Mouse (Mus musculus) thymus, postnatal 36 days (tissue): ENCODE results near the gene Rex1bd.

Experiments used
- DNase-seq, 2 experiments: peaks; one replicate each; pipeline ENCODE4 v3.0.0; 2022; ENCODE audit warnings: mixed read lengths in 2 of 2

The Rex1bd gene

DNA sequence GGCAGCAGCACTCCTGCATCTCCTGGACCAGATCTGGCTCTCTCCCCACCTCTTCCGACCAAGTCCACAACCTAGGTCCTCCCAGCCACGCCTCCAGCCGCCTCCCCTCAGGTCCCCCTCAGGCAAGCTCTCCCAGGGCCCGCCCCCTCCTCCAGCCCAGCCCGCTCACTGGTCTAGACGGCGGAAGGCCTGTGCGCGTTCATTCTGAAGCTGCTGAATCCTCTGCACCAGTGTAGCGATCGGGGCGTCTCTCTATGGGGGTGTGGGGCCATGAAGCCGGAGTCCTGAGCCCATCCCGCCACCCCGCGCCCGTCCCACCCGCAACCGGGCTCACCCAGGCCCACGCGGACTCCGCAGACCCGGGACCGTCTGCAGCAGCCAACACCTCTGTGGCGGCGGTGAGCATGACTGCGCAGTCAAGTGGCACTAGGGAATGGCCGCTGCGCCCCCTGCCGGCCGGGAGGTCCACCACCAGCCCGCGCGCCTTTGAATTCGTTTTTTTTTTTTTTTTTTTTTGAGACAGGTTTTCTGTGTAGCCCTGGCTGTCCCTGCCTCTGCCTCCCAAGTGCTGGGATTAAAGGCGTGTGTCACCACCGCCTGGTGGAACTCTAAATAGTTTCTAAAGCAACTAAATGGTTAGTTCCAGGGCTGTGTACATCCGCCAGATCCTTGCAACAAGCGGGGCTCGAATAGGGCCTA lies at the start of gene Rex1bd:
TSS of gene Rex1bd (minus strand) at position 425 of the 699 bp plus-strand sequence.
- peak; percentile 94 to 96 for DNase-seq

- DNase-seq = peak in 1 of 2 experiments; percentile 49
These were observed 48.7 kb upstream of the Rex1bd start for GRCm38 (mm10) chr8:70555079-70555747.

- DNase-seq = no peak
These were observed 47.2 kb upstream of the Rex1bd start for GRCm38 (mm10) chr8:70553740-70554139.

- DNase-seq = no peak
These were observed 46.3 kb upstream of the Rex1bd start for GRCm38 (mm10) chr8:70552836-70553235.

DNA sequence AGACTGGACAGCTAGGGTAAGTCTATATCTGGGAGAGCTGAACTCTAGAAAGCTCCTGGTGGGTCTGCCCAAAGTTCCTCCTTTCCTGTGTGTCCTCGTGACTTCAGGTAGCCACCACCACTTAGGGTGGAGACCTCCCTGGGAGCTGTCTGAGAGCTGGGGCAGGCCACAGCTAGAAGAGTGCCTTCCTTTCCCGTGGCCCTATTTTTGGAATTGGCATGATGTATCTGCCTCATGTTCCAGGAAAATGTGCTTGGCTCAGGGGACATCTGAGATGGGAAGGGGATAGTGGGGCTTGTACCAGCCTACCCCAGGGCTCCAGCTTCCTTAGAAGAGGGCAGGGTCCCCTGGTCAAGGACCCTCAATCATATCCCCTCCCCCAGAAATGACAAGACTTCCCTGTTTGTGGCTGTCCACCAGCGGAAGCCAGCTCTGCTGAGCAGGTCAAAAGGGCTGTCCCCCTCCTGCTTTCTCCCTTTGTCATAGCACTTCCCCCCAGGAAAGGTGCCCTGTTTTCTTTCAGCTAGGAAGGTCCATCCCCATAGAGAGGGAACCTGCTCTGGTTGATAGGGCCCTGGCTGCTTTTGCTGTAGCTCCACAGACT lies 45.1 kb upstream of the Rex1bd start:
- DNase-seq = no peak

GRCm38 (mm10) chr8:70549412-70550184 lies 43.0 kb upstream of the Rex1bd start:
- no peak for DNase-seq

GRCm38 (mm10) chr8:70547762-70548161 lies 41.2 kb upstream of the Rex1bd start:
- DNase-seq = no peak

GRCm38 (mm10) chr8:70546412-70546811 lies 39.9 kb upstream of the Rex1bd start:
- no peak for DNase-seq

DNA sequence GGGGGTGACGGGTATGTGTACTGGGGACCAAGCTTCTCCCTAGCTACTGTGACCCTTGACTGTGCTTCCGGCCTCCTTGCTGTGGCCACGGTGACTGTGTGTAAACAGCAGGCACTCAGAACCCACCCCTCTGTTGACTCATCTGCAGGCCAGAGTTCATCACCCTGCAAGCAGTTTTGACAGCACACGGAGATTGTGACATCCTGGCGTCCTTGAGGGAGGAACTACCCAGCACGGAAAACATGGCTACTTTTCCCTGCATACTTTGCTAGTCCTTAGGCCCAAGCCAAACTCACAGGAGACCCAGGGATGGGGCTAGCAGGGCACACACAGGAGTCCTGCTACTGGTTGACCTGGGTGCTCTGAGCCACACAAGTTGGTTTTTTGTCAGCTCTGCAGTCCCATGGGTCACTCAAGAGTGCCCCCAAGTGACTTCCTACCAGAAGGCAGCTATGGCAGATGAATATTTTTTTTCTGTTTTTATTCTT lies 37.7 kb upstream of the Rex1bd start:
- DNase-seq = peak in 1 of 2 experiments; percentile 26

GRCm38 (mm10) chr8:70541081-70541480 lies 34.5 kb upstream of the Rex1bd start:
- no peak for DNase-seq

GRCm38 (mm10) chr8:70540507-70541071 lies 34.0 kb upstream of the Rex1bd start:
- no peak for DNase-seq

- peak in 1 of 2 experiments; percentile 35 for DNase-seq
These were observed 33.5 kb upstream of the Rex1bd start for GRCm38 (mm10) chr8:70540013-70540506.

DNA sequence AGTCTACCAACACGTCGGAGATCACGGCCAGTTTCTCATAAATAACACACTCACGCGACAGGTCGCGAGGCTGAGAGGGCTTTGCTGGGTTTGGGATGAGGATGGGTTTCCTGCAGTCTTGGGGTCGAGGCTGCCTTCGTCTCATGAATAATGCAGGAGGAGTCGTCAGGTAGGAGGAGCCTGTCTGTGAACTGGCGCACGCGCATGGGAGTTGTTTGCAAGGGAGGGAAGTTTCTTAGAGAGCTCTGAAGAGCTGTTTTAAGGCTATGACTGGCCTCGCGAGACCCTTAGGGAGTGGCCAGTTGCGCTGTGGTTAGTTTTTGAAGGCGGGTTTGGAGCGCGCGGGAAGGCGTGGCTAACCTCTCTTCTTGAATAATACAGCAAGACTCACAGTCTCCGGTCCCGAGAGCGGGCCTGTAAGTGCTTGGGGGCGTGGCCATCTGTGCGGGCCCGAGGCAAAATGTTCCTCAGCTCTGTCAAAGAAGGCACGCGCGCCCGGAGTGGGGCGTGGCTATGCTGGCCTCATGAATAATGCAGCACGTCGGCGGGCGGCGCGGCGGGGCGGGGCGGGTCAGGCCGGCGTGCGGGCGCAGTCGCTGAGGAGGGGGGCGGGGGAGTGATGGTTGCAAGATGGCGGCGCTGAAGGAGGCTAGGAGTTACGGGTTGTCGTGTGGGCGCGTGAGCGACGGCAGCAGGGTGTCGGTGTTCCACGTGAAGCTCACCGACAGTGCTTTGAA lies 32.7 kb upstream of the Rex1bd start, which contains the start of gene Ell:
TSS of gene Ell (plus strand) at position 381 of the 737 bp plus-strand sequence.
- peak; percentile 100 for DNase-seq

DNA sequence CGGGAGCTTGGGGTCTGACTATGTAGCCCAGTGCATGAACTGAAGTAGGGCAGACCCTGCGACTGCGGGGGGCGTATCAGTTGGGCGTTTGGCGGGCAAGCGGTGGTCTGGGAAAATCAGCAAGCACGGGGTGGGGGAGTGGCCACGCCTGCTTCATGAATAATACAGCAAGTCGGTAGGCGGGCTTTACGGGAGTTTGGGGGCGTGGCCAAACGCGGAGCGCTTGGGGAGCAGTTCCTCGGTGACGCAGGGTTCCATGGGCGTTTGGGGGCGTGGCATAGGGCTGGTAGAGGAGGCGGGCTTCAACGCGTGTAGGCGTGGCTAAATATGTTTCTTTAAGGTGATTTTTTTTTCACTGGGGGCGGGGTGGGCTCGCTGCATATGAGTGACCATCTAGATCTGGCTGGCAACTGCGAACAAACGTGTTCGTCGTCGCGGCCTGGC lies 32.1 kb upstream of the Rex1bd start:
- peak; percentile 99 to 100 for DNase-seq

DNA sequence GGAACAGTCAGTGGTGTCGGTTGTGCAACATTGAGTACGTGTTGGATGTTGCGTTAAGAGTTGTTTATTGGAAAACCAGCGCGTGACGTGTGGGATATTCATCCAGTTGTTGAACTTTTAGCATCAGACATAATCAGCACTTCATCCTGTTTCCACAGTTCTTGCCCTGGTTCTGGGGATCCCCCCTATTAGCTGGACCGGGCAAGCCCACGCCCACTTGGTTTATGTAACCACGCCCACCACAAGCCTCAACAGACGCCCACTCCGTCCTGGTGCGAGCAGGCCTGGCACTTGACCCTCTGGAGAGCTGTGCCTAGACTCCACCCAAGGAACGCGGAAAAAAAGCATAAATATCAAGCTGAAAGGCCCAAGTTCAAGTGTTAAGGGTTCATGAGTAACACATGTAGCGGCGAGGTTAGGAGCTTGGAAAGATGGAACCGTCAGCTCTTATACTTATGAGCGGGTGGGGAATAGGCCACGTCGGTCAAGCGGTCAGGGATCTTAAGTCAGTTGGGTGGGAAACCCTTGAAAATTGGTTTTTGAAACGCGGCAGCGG lies 31.6 kb upstream of the Rex1bd start:
- DNase-seq = peak in 1 of 2 experiments; percentile 58

DNA sequence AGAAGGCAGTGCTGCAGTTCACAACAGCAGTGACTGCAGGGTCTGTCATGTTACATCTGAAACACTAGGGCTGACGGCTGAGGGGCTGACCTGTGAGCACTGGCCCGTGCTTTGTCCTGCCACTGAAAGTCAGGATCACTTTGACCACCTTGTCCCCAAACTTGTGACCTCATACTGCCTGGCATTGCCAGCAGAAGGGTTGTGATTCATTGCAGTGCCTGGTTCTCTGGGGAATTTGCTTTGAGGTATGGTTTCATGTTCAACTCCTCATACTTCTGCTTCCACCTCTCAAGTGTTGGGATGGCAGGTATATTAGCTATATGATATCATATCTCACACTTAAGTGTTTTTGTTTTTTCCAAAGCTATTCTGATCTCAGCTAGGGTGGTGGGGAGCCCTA lies 29.1 kb upstream of the Rex1bd start:
- DNase-seq = no peak

DNA sequence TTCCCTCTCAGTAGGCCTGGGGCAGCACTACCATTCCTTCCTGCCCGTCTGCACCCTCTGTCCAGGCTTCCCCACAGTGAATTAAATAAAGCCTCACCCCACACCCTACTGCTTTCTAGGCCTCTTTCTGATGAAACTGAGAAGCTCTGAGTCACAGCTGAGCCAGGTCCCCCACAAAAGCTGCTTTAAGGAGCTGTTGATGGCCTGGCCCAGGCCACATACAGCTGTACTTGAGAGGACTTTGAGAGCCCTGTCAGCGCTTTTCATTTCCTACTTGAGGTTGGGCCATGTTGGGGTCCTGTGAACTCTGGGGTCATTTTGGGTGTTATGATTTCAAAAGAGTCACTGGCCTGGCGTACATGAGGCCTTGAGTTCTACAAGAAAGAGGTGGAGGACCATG lies 28.7 kb upstream of the Rex1bd start:
- DNase-seq = no peak

DNA sequence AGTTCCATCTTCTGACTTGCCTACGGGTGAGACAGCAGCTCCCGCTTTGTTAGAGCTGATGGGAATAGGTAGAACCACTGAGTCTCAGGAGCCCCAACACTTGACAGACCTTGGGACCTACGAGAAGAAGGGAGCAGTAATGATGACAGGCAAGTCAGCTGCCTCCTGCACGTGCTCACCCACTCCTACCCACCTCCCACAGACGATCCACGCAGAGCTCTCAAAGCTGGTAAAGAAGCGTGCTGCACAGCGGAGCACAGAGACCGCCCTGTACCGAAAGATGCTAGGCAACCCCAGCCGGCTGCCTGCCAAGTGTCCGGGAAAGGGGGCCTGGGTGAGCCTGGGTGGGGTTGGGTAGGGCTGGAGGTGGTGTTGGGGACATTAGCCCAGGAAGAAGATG lies 27.7 kb upstream of the Rex1bd start:
- DNase-seq = no peak

- DNase-seq = no peak
These were observed 23.8 kb upstream of the Rex1bd start for GRCm38 (mm10) chr8:70530314-70530713.

GRCm38 (mm10) chr8:70529741-70530161 lies 23.2 kb upstream of the Rex1bd start:
- no peak for DNase-seq

DNA sequence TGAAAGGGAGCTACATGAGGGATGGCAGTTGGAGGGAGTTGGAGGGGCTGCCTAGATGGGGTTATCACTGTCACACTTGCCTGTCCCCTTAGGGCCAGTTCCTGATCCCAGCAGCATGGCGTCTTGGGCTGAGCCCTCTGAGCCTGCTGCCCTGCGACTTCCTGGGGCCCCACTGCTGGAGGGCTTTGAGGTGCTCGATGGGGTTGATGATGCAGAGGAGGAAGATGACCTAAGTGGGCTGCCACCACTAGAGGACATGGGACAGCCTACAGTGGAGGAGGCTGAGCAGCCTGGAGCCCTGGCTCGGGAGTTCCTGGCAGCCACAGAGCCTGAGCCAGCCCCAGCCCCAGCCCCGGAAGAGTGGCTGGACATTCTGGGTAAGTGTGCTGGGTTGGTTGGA lies 22.7 kb upstream of the Rex1bd start:
- no peak for DNase-seq
